Mouse (Mus musculus): ENCODE measurements around the gene Sbf2. TPM values are rescaled to one million over a fixed set of nuclear protein-coding genes. Genes with fewer than 3 reads are reported as not detected.
"Not testable (repeated sequence)": the region's sequence is repeated elsewhere in the genome, so short reads cannot be mapped to it uniquely, and the experiment has no call there.

The Sbf2 gene
- total RNA-seq, 2 experiments from 2014 or later, result 11.2 to 12.4 TPM

DNA sequence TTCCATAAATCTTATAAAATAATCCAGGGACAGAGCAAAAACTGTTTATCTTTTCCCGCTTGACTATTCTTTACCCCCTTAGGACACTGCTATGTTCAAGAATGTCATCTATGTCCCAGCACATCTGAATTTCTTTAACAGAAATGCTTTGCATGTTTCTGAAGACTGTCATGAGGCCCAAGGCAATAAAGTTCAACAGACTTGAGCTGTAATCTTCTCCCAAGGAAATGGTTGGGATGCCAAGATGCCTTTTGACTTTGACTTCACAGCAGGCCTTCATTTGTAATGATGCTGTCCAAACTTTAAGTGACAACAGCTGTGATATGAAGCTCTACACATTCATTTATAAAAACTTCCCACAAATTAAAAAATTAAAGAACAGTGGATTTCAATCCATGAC, 212.6 kb downstream of the Sbf2 start:
- no peak for DNase-seq

DNA sequence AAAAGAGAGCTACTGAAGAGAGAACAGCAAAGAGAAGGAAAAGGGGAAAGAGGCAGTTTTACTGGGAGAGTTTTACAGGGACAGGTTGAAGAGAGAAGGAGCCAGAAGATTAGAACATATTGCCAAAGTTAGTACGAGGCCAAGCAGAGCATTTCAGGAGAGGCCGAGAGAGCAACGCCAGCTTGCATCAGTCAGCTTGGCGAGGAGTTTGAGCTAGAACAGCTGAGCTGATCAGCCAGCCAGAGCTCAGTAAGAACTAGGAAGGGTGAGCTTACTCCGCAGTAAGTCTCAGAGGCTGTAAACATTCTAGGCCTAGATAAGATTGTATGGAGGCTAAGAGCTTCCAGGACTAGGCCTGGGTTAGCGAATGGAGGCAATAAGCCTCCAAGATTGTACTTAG, 222.1 kb downstream of the Sbf2 start:
- DNase-seq, result peak; percentile 38

DNA sequence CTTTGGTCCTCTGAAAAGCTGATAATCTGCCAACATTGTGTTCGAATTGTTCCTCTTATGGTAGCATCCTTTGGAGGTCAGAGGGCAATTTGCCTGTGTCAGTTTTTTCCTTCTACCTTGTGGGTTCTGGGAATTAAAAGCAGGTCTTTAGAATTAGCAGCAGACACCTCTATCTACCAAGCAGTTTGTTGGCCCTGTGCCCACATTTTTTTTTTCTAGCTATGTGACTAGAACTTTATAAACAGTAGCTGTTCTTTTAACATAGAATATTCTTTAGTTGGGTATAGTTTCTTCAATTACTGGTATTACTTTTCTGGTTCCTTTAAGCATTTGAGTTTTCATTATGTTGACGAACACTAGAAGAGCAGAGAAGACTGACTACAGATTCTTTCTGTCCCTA, 223.1 kb downstream of the Sbf2 start:
- no peak for DNase-seq

DNA sequence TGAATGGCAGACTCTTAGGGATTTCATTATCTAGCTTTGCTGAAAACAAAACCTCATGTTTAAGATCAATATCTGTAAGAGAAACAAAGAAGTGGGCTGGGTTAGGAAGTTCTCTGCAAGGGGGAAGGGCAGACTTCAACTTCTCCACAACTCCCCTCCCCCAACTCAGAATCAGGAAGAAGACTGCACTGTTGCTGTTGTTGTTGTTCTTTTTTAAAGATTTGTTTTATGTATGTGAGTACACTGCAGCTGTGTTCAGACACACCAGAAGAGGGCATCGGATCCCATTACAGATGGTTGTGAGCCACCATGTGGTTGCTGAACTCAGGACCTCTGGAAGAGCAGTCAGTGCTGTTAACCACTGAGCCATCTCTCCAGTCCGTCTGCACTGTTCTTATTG, 225.8 kb downstream of the Sbf2 start:
- DNase-seq, result not testable (repeated sequence)

DNA sequence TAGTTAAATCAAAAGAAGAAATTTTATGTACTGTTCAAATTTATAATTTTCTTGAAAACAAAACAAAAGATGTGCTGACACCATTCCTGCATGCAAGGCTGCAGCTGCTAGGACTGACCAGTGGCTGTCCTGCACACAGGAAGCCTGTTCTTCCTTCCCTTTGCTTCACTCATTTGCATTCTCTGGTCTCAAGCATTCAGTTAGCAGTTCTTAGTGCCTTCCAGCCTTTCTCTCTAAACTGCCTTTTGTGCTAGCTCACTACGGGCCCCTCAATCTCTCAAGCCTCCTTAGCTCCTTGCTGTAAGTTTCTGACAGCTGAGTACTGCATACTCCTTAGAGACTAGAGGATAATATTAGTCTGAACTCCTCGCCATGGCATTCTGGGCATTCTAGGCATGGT, 227.2 kb downstream of the Sbf2 start:
- DNase-seq, result no peak

DNA sequence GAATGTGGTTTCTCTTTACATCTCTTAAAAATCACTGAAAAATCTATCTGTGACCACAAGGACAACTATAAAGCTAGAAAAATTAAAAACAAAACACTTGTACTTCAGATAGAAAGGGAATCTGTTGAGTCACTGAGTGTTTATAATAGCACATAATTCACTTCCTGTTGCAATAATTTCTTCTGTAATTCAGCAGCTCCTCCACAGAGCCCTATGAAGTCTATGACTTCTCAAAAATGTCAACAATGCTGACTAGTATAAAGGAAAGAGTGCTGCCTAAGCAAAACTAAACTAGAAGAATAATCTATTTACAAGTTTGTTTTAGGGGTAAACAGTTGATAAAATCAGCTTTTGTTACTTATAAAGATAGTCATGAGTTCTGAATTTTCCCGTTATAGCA, 229.2 kb downstream of the Sbf2 start:
- DNase-seq, result no peak

DNA sequence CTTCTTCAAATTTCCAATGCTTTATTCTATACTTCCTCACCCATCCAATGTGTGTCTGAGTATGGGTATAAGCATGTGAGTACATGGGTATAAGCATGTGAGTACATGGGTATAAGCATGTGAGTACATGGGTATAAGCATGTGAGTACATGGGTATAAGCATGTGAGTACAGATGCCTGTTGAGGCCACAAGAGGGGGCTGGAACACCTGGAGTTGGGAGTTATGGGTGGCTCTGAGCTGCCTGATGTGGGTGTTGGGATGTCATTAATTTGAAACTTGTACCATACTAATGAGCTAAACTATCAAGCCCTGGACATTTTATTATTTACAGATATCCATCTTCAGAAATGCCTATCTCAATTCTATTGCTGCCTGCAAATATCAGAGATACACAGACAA, 230.4 kb downstream of the Sbf2 start:
- no peak for DNase-seq

DNA sequence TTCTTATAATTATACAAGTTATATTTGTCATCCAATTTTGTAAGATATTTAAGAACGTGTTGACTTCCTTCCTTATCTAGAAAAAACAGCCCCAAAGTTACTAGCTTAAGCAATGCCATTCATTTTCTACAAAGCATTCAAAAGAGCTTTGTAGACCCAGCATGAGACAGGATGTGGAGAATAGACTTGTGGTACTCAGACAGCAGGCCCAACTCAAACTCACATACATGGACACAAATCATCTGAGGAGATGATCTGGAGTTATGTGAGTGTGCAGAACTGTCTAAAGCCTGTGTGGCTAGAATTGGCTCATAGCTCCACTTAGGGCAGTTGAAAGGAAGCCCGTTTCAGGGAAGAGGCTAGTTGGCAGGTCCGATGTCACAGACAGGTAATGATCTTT, 233.1 kb downstream of the Sbf2 start:
- DNase-seq, result no peak

DNA sequence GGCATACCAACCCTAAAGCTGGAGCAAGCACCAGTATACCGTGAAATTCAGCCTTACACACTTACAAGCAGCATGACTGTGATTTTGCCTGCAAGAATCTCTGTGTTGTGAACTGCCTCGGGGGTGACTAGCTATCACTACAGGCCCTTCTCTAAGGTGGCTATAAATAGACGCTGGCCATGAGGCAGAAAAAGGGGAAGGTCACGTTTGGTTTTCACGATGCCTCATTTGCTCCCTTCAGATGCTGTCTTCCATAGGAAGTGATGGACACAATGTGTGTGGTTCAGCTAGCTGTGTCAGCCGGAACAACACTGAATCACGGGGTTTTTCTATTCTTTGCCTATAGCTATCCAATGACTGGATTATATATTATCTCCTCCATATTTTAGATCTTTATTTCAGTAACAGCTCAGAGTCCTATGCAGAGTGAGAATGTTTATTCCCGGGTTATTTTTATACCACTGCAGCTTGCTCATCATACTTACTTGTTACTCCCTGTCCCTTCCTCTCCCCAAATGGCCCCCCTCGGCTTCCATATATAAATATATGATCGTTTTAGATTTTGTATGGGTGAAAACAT, 235.3 kb downstream of the Sbf2 start:
- no peak for DNase-seq

DNA sequence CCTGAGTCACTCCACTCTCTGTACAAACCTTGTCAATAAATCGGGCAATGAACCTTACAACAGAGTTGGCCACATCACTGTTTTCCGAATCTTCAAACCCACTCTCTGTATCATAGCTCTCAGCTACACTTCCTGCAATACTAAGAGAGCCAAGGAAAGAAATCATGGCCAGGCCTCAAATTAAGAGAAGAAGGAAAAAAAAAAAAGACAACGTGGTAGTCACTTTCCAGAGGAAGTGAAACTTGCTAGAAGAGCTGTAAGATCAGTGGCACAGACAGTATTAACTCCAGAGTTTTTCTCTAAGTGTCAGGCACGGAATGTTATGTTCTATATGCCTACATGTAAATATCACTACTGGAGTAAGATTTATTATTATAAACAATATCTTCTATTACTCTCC, 242.2 kb downstream of the Sbf2 start:
- DNase-seq, result no peak

DNA sequence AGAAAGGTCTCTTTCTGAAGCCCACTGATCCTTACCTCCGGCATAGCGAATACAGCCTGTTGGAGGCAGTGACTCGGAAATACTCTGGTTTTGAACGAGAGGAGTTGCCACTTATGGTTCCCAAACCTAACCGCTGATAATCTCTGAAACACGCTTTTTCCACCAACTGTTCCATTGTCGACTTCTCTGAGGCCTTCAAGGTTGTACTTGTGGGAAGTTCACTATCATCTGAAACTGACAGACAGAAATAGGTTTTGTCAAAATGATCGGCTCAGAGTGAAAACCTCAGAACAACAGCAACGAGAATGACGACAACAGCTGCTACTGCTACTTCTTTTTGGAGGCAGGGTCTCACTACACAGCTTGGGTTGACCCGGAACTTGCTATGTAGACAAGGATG, 252.7 kb downstream of the Sbf2 start:
- DNase-seq, result no peak

DNA sequence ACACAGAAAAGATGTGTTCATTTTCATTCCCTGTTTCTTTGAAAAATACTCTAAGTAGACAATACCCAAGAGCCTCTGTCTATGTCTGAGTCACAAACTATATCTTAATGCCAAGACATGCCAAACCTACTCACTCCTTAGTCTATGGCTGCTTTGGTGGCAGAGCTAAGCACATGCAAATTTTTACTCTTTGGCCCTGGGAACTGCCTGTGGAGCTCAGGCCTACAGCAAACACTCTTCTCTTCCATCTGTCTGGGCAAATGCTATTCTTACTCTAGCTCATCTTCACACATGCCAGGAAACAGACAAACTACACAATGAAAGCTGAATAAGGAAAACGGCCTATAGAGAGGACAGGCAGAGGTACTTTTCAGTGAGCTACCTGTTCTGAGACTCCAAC, 253.2 kb downstream of the Sbf2 start:
- no peak for DNase-seq

DNA sequence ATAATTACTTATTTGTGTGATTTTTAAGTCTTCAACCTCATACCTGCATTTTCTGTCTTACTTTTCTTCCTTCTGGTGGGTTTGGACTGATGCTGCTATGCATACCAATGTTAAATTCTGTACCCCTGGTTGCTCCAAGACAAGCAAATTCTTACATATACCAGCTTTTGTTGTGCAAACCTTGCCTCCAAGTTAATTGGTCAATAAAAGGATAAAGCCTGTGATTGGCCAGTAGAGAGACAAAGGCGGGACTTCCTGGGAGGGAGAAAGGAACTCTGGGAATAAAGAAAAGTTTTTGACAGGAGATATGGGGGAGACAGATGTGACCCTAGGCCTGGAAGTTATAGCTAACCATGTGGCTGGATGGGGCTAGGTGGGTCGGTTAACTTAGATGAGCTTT, 255.3 kb downstream of the Sbf2 start:
- DNase-seq, result no peak

DNA sequence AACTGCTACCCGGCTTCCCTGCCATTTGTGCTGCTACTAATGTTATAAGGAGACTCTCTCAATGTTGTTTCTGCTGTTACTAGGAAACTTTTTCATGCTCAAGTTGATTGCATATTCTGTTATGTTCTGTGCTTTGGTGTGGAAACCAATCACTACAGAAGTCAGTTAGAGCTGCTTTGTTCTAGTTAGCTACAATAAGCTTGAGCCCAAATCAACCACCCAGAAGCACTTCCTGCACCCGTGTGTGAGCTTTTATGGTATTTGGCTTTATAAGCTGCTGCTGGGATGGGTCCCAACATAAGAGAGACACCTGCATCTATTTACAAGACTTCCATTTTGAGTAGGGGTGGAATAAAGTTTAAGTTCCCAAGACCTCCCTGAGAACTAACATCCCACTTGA, 260.8 kb downstream of the Sbf2 start:
- DNase-seq, result no peak

DNA sequence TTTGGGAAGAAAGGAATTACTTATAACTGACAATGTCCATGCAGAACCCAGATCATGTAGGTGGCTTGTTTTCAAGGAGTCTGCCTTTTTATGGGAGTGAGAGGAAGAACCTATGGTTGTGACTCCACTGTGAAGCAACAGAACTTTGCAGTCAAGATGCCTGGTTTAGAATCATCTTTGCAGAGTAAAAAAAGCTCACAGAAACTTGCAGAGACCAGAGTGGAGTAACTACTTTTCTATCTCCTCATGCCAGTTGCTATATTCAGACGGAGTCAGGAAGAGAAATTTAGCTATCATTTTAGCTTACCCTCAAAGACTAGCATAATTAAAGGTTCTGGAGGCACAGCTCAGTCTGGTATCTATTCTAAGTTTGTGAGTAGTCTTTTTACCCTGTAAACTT, 267.5 kb downstream of the Sbf2 start:
- DNase-seq, result no peak

DNA sequence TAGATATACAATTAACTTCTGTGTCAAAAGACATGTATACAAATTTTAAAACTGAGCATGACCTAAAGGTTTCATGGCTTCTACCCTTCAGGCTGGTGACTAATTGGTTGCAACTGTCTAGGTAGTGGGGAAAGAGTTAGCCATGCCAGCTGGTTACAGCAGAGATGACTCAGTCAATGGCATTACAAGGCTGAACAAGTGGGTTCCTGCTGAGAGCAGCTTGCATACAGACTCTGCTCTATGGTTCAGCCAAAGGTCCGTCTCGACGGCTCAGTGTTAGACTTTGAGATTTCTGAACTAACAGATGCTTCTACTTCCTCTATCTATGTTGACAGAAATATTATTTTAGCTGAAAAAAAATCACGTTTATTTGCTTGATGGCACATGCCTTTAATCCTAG, 277.1 kb downstream of the Sbf2 start:
- DNase-seq, result no peak

DNA sequence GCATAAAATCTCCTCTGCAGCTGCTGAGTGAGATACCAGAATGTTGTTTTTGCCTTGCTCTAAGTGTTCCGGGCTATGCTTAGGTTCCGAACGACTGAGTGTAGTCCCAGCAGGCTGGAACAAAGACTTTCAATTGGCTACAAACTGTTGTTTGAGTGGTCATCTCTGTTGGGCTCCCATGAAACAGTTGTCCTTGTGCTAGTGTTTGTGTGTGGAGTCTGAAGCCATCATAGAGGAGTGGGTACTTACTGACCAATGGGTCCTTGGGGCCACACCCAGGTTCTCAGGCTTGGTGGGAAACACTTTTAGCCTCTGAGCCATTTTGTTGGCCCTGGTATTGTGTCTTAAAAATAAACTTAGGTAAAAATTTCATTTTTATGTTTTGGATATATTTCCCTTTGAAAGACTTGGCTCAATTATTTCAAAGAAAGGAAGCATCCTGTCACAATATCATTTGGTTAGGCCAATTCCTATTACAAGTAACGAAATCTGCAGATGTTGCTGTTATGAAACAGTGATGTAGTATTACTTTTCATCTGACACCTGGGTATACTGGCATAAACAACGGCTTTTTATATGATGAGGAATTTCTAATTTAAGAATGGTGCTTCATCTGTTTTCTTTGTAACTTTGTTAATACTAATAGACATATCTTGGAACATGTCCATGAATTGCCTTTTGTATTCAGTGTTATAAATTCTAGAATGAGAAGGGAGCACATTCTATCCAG, 289.2 kb downstream of the Sbf2 start:
- no peak for DNase-seq

DNA sequence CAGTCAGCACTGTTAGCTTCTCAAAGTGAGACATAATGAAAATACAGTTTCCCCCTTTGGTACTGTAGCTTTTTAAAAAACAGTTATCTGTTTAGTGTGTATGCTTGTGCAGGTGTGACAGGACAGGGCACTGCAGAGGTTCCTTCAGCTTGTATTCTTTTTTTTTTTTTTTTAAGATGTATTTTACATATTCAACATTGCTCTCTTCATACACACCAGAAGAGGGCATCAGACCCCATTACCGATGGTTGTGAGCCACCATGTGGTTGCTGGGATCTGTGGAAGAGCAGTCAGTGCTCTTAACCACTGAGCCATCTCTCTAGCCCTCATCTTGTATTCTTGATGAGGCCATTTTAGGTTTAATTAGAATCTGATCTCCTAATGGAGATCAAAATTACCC, 289.9 kb downstream of the Sbf2 start:
- no peak for DNase-seq

DNA sequence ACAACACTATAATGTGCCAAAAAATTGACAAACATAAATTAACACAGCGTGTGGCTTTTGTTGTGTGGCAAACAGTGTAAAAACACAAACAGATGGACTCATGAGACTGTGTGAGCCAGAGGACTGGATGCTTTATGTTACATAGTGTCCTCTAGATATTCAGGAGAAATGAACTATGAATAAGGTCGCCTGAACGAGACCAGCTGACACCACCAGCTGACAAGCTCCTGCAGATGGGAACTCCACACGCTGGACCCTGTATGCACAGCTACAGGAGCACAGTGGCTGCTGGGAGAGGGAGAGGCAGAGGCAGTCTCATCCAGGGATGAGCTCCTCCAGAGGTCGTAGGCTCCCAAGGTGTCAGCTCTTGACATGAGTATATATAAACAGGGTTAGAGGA, 293.6 kb downstream of the Sbf2 start:
- DNase-seq, result no peak

DNA sequence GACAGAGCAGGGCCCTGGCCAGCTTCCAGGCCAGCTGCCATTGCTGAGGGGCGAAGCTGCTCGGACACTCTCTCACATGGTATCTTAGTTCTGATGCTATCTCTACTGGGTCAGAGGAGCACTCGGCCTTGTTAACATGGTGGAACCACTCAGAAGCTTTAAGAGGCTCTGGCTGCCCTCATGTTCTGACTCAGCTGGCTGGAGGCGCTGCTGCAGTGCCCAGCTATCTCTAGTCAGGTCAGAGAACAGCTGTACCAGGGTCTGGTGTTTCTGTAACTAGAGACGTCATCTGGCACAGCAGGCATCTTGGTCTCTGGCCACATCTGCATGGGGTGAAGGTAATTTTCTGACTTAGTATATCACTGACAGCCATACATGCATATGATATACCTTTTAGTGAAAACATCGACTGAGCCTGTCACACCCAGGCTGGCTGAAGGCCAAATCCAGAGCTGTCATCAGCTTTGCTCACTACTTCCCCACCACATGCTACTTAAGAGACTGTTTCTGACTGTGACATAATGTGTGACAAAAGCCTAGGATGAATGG, 295.7 kb downstream of the Sbf2 start:
- peak; percentile 46 for DNase-seq

DNA sequence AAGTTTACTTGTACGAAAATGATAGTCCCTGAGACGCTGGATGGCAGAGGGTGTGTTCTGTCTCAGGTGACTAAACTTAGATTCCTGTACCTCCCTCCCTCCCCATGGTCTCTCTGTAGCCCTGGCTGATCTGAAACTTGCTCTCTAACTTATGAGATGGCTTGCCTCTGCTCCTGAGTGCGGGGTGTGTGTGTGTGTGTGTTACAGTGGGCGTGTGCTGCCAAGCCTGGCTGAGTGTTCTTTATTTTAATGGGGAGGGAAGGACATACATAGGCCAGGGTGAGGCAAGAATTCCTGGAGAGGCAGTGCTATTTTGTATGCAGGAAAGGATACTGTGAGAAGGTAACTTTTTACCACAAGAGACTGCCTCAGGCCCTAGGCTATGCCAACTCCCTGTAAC, 297.3 kb downstream of the Sbf2 start:
- no peak for DNase-seq

DNA sequence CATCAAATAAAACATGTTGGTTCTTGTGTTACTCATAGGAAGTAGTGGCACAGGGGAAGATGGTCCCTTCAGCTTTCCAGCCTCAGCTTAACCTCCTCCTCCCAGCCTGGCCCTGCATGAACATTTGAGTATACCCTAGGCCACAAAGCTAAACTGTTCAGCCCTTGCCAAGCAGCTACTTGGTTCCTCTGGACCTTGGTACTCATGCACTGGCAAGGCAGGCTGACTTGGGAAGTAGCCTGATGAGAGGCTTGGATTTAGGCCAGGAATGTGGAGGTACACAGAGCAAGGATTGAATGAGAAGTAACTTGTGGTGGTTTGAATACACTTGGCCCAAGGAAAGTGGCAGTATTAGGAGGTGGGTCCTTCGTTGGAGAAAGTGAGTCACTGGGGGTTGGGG, 299.4 kb downstream of the Sbf2 start:
- no peak for DNase-seq

DNA sequence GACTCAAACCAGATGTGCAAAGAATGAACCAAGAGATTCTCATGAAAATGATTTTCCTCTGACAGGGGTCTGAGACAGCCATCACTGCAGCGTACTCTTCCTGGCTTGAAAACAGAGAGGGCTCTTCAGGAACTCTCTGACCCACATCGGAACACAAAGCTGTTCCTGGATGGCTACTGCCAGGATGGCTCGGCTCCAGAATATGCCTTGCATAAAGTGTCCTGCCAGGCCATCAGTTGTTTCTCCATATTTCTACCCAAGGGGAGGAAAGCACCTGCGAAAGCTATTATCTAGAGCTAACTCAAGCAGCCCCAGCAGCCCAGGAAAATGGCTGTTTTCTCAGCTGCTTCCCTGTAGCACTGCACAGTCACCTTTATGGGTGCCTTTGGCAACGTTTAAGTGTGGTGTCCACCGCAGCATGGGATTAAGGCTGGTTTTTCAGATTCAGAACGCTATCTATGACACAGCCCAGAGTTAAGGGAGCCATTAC, 300.3 kb downstream of the Sbf2 start:
- peak; percentile 53 for DNase-seq

Measured in gastrocnemius, postnatal 25 days (tissue).